Mouse (Mus musculus) brain, embryonic 14.5 days (tissue): ENCODE measurements around the gene Hist2h2aa2. TPM values are rescaled to one million over a fixed set of nuclear protein-coding genes. Genes with fewer than 3 reads are reported as not detected.

ENCODE experiments used
- DNase-seq: peaks from one replicate; pipeline ENCODE4 v3.0.0-alpha.2; 2011; ENCODE audit warnings: low read depth
- CTCF ChIP-seq: fragments of 200-500 bp; IDR thresholded peaks from 2 replicates; pipeline ENCODE4 v1.5.1; 2012; ENCODE audit warnings: inconsistent platforms, mild to moderate bottlenecking, moderate library complexity, borderline replicate concordance; ENCODE audit not compliant: insufficient read depth, insufficient read length; ENCODE audit errors: extremely low read depth
- POLR2A ChIP-seq: fragments of 200-500 bp; IDR thresholded peaks from 2 replicates; pipeline ENCODE4 v1.6.1; 2012; ENCODE audit warnings: mild to moderate bottlenecking, inconsistent platforms, borderline replicate concordance; ENCODE audit not compliant: poor library complexity, insufficient read depth, insufficient read length, severe bottlenecking; ENCODE audit errors: extremely low read depth
- polyA plus RNA-seq: library from polyadenylated mRNA; depleted of rRNA; stranded (reverse); fragments of >200 nt; gene quantifications from 2 replicates; pipeline ENCODE4 v1.2.3, GENCODE M21; 2012; rRNA removed

Hist2h2aa2 gene
- polyA plus RNA-seq, 1 experiment, result 7.9 TPM

DNA sequence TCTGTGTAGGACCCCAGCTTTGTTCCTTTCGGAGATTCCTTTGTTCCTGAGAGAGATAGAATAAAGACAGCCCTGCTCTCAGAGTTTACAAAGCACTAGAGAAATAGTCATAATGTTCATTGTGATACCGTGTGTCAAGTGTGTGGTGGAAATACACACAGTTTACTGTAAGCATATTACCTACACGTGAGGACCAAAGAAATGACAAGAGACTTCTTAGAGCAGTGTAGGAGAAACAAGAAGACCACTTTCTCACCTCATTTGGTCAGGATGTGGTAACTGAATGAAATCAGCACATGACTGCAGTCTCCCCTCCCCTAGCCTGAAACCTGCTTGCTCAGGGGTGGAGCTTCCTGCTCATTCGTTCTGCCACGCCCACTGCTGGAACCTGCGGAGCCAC lies 41.9 kb downstream of the Hist2h2aa2 start:
- peak; percentile 68 for DNase-seq
- TF ChIP-seq POLR2A, result no peak
- no peak for TF ChIP-seq CTCF

DNA sequence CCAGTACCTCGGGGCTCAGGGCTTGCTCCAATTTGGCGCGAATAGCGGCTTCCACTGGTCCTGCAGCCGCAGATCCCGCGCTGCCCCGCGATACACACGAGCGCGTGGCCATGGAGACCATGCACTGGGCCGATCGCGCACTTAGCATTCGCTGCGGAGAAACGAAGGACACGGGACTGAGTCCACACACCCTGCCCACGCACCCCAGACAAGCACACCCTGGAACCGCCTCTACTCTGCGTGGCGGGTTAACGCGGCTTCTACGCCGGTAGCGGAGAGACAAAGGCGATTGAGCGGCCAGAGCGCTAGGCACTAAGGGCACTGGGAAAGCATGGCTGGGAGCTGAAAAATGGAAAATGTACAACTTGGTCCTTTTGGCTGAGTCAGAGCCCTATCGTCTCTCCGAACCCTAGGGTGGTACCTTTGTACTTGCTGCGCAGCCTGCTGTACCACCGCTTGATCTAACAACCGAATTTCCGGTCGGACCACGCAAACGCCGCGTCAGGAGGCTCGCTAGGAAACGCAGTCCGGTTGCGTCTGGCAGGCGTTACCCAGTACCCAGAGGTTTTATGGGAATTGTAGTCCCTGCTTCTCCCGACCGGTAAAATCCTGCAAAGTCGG lies 42.8 kb downstream of the Hist2h2aa2 start:
- DNase-seq, result peak; percentile 98
- peak; percentile 72; the same call in 1 of the 2 replicates for TF ChIP-seq POLR2A
- TF ChIP-seq CTCF, result no peak

- no peak for DNase-seq
- TF ChIP-seq CTCF, result no peak
- no peak for TF ChIP-seq POLR2A
Measured at GRCm38 (mm10) chr3:96196437-96197128, 43.5 kb downstream of the Hist2h2aa2 start.

DNA sequence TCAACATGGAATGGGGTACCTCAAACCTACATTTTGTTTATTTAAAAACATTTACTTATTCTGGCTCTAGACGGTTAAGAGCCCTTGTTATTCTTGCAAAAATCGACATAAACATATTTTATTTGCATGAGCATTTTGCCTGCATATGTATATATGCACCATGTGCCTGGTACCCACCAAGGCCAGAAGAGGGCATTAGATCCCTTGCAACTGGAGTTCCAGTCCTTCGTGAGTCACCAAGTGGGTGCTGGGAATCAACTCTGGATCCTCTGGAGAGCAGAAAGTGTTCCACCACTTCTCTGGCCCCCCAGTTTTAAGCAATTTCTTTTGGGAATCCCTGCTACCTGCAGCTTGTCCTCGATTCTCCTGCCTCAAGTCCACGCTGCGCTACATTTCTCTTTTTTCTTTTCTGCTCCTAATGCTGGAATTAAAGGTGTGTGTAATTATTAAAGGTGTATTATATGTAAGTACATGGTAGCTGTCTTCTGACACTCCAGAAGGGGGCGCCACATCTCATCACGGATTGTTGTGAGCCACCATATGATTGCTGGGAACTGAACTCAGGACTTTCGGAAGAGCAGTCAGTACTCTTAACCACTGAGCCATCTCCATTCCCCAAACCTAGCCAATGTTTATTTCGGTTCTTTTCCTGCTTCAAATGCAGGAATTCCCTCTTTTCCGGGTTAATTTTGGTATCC lies 44.3 kb downstream of the Hist2h2aa2 start:
- DNase-seq, result no peak
- 0 out of 2 replicates have a peak, but pooled peaks have one; percentile 11 for TF ChIP-seq CTCF
- no peak for TF ChIP-seq POLR2A

- TF ChIP-seq POLR2A, result no peak
- TF ChIP-seq CTCF, result no peak
- DNase-seq, result no peak
Measured at GRCm38 (mm10) chr3:96194966-96195365, 45.1 kb downstream of the Hist2h2aa2 start.

GRCm38 (mm10) chr3:96192977-96193376 lies 47.1 kb downstream of the Hist2h2aa2 start:
- TF ChIP-seq POLR2A (no peak), CTCF (no peak)
- DNase-seq, result no peak

Other genes starting within 250 kb of the Hist2h2aa2 start
- gene Plekho1, start 244.3 kb downstream of the Hist2h2aa2 start, polyA plus RNA-seq, result 180 and 199 TPM in 2 replicates
- 30.8 and 31.3 TPM in 2 replicates for gene Vps45, start 181.8 kb downstream of the Hist2h2aa2 start, polyA plus RNA-seq
- gene Otud7b, start 135.7 kb downstream of the Hist2h2aa2 start, polyA plus RNA-seq, result 7.0 and 8.6 TPM in 2 replicates
- 10.1 and 10.2 TPM in 2 replicates for gene Mtmr11, start 78.3 kb downstream of the Hist2h2aa2 start, polyA plus RNA-seq
- 112 and 140 TPM in 2 replicates for gene Sf3b4, start 67.9 kb downstream of the Hist2h2aa2 start, polyA plus RNA-seq
- 101 and 136 TPM in 2 replicates for gene Sv2a, start 59.1 kb downstream of the Hist2h2aa2 start, polyA plus RNA-seq
- 48.1 and 54.5 TPM in 2 replicates for gene Bola1, start 20.6 kb downstream of the Hist2h2aa2 start, polyA plus RNA-seq
- gene Hist2h2ab, start 20.4 kb downstream of the Hist2h2aa2 start, polyA plus RNA-seq, result 2.2 and 10.2 TPM in 2 replicates
- gene Hist2h2ac, start 19.4 kb downstream of the Hist2h2aa2 start, polyA plus RNA-seq, result 8.3 and 12.6 TPM in 2 replicates
- 12.3 and 19.6 TPM in 2 replicates for gene Hist2h2be, start 19.2 kb downstream of the Hist2h2aa2 start, polyA plus RNA-seq
- 62.0 and 84.4 TPM in 2 replicates for gene Hist2h3c2, start 1.1 kb downstream of the Hist2h2aa2 start, polyA plus RNA-seq
- gene Hist2h2aa1, start 5.2 kb upstream of the Hist2h2aa2 start, polyA plus RNA-seq, result 90.6 and 97.0 TPM in 2 replicates
- not detected in 2 replicates for gene Hist2h3c1, start 6.4 kb upstream of the Hist2h2aa2 start, polyA plus RNA-seq
- gene Hist2h4, start 23.0 kb upstream of the Hist2h2aa2 start, polyA plus RNA-seq, result 5.9 and 7.0 TPM in 2 replicates
- gene Hist2h3b, start 28.4 kb upstream of the Hist2h2aa2 start, polyA plus RNA-seq, result 76.5 and 89.8 TPM in 2 replicates
- gene Hist2h2bb, start 29.5 kb upstream of the Hist2h2aa2 start, polyA plus RNA-seq, result 9.3 and 14.5 TPM in 2 replicates
- 1.4 and 1.8 TPM in 2 replicates for gene Fcgr1, start 53.7 kb upstream of the Hist2h2aa2 start, polyA plus RNA-seq
- gene BC107364, start 212.0 kb upstream of the Hist2h2aa2 start, polyA plus RNA-seq, result 0.05 TPM in 1 of 2 replicates, not detected in the other